Mouse (Mus musculus) cortical plate, adult 2 months (tissue): ENCODE results near the gene Oaz1.

Experiments used
- CTCF ChIP-seq: fragments of 200-500 bp; IDR thresholded peaks from 2 replicates; pipeline ENCODE4 v1.5.1; 2011; ENCODE audit warnings: mild to moderate bottlenecking, control low read depth, low read length; ENCODE audit not compliant: insufficient read depth; ENCODE audit errors: extremely low read depth
- POLR2A ChIP-seq: fragments of 200-500 bp; IDR thresholded peaks from 2 replicates; pipeline ENCODE4 v1.6.1; 2011; ENCODE audit warnings: mild to moderate bottlenecking, low read length, control low read depth; ENCODE audit not compliant: insufficient read depth; ENCODE audit errors: extremely low read depth

GRCm38 (mm10) chr10:80855749-80856073 lies 29.3 kb downstream of the Oaz1 start:
- TF ChIP-seq CTCF = no peak
- TF ChIP-seq POLR2A = no peak
